Mouse (Mus musculus) midbrain, embryonic 11.5 days (tissue): ENCODE data around the gene Antxr1. TPM values are rescaled to one million over a fixed set of nuclear protein-coding genes. Genes with fewer than 3 reads are reported as not detected.

Experiments used
- ATAC-seq: fragments of 200-750 bp; cut with Nextera tagmentation; 2 replicates; pipeline ENCODE4 v1.8.0; 2017; ENCODE audit warnings: moderate TSS enrichment, moderate library complexity; ENCODE audit not compliant: low FRiP score
- DNase-seq: peaks from one replicate; pipeline ENCODE4 v3.0.0; 2015; ENCODE audit warnings: low spot score; ENCODE audit errors: missing footprints
- H3K27ac ChIP-seq: fragments of 300-500 bp; sonication (generic); 2 replicates; pipeline ENCODE4 v1.5.1; 2014; ENCODE audit warnings: low read depth, low read length
- H3K27me3 ChIP-seq: fragments of 300-500 bp; sonication (generic); 2 replicates; pipeline ENCODE4 v1.6.1; 2014; ENCODE audit warnings: mild to moderate bottlenecking, low read length, moderate library complexity, mixed read lengths; ENCODE audit not compliant: control insufficient read depth, insufficient read depth
- H3K36me3 ChIP-seq: fragments of 300-500 bp; sonication (generic); 2 replicates; pipeline ENCODE4 v1.6.1; 2014; ENCODE audit warnings: mild to moderate bottlenecking, low read length, moderate library complexity, mixed read lengths; ENCODE audit not compliant: control insufficient read depth, insufficient read depth
- H3K4me1 ChIP-seq: fragments of 300-500 bp; sonication (generic); 2 replicates; pipeline ENCODE4 v1.6.1; 2014; ENCODE audit warnings: low read length; ENCODE audit not compliant: control insufficient read depth, insufficient read depth
- H3K4me2 ChIP-seq: fragments of 300-500 bp; sonication (generic); 2 replicates; pipeline ENCODE4 v1.6.1; 2014; ENCODE audit warnings: mild to moderate bottlenecking, moderate library complexity
- H3K4me3 ChIP-seq: fragments of 300-500 bp; sonication (generic); 2 replicates; pipeline ENCODE4 v1.5.1; 2014; ENCODE audit warnings: low read depth, low read length
- H3K9ac ChIP-seq: fragments of 300-500 bp; sonication (generic); 2 replicates; pipeline ENCODE4 v1.6.1; 2014; ENCODE audit warnings: low read length
- H3K9me3 ChIP-seq: fragments of 300-500 bp; sonication (generic); 2 replicates; pipeline ENCODE4 v1.6.1; 2016; ENCODE audit warnings: low read length; ENCODE audit not compliant: control insufficient read depth
- WGBS: fragments of 180-500 bp; shearing (Covaris S2); extraction: QIAGEN DNeasy Blood & Tissue Kit; methylation state at CpG from one replicate; pipeline ENCODE4 v1.1.7; 2014; 5-methylcytosine and 5-hydroxymethylcytosine counted together
- polyA plus RNA-seq: library from polyadenylated mRNA; unstranded; fragments of >200 nt; fragmentation: Nextera tagmentation; extraction: Ambion mirVana; gene quantifications from 2 replicates; pipeline ENCODE4 v1.2.1, GENCODE M21; 2014

Antxr1 gene
- polyA plus RNA-seq, 1 experiment from 2014 or later: 4.9 TPM

GRCm38 (mm10) chr6:87166673-87167305, 168.8 kb downstream of the Antxr1 start:
- WGBS: 90% methylated on average over 12 of the region's 12 CpGs
- H3K27ac ChIP-seq: no peak overlapping the region

GRCm38 (mm10) chr6:87165536-87166311, 169.9 kb downstream of the Antxr1 start:
- no peaks in the 10 kb centered on the region for H3K36me3 ChIP-seq
- no peaks in the 10 kb centered on the region for H3K4me1 ChIP-seq
- H3K27me3 ChIP-seq: no peaks in the 10 kb centered on the region
- WGBS: 79% methylated on average over 8 of the region's 8 CpGs
- no peak overlapping the region for H3K27ac ChIP-seq
- H3K4me3 ChIP-seq: no peak overlapping the region
- no peak overlapping the region for H3K4me2 ChIP-seq
- H3K9ac ChIP-seq: no peak overlapping the region
- no peak for DNase-seq
- no peaks in the 10 kb centered on the region for H3K9me3 ChIP-seq
- no peak for ATAC-seq

More at GRCm38 (mm10) chr6:87166673-87167305, 168.8 kb downstream of the Antxr1 start:
- Histone ChIP-seq H3K36me3 (no peaks in the 10 kb centered on the region), H3K27me3 (no peaks in the 10 kb centered on the region), H3K9ac (no peak overlapping the region), H3K9me3 (no peaks in the 10 kb centered on the region), H3K4me3 (no peak overlapping the region), H3K4me1 (no peaks in the 10 kb centered on the region), H3K4me2 (no peak overlapping the region)
- no peak for ATAC-seq
- no peak for DNase-seq

GRCm38 (mm10) chr6:87161391-87162263, 174.0 kb downstream of the Antxr1 start:
- ATAC-seq (no peak), DNase-seq (no peak)
- Histone ChIP-seq H3K9ac (no peak overlapping the region), H3K4me1 (no peaks in the 10 kb centered on the region), H3K27ac (no peak overlapping the region), H3K36me3 (no peaks in the 10 kb centered on the region), H3K27me3 (no peaks in the 10 kb centered on the region), H3K4me3 (no peak overlapping the region), H3K4me2 (no peak overlapping the region), H3K9me3 (no peaks in the 10 kb centered on the region)
- 87% methylated on average over 12 of the region's 12 CpGs for WGBS

GRCm38 (mm10) chr6:87160196-87160595, 175.4 kb downstream of the Antxr1 start:
- no peak for DNase-seq
- H3K4me1 ChIP-seq: no peaks in the 10 kb centered on the region
- WGBS: 91% methylated on average over 5 of the region's 5 CpGs
- no peak overlapping the region for H3K27ac ChIP-seq
- H3K9me3 ChIP-seq: no peaks in the 10 kb centered on the region
- no peak overlapping the region for H3K9ac ChIP-seq
- H3K4me3 ChIP-seq: no peak overlapping the region
- no peak for ATAC-seq
- H3K4me2 ChIP-seq: no peak overlapping the region
- no peaks in the 10 kb centered on the region for H3K36me3 ChIP-seq
- H3K27me3 ChIP-seq: no peaks in the 10 kb centered on the region

GRCm38 (mm10) chr6:87158062-87158623, 177.5 kb downstream of the Antxr1 start:
- Histone ChIP-seq H3K36me3 (no peaks in the 10 kb centered on the region), H3K9ac (no peak overlapping the region), H3K4me3 (no peak overlapping the region), H3K9me3 (no peaks in the 10 kb centered on the region), H3K27ac (no peak overlapping the region), H3K4me1 (no peaks in the 10 kb centered on the region), H3K4me2 (no peak overlapping the region), H3K27me3 (no peaks in the 10 kb centered on the region)
- ATAC-seq (no peak), DNase-seq (no peak)
- WGBS: 81% methylated on average over 7 of the region's 7 CpGs

- H3K27me3 ChIP-seq: no peaks in the 10 kb centered on the region
- H3K4me1 ChIP-seq: no peaks in the 10 kb centered on the region
- no peak overlapping the region for H3K27ac ChIP-seq
- no peak overlapping the region for H3K4me2 ChIP-seq
- H3K9ac ChIP-seq: no peak overlapping the region
- WGBS: 92% methylated on average over 3 of the region's 3 CpGs
- no peak overlapping the region for H3K4me3 ChIP-seq
- ATAC-seq (no peak), DNase-seq (no peak)
- no peaks in the 10 kb centered on the region for H3K9me3 ChIP-seq
- no peaks in the 10 kb centered on the region; the same call in 1 of the 2 replicates for H3K36me3 ChIP-seq
Measured at GRCm38 (mm10) chr6:87153836-87154235, 181.8 kb downstream of the Antxr1 start.

GRCm38 (mm10) chr6:87153231-87153580, 182.4 kb downstream of the Antxr1 start:
- H3K4me1 ChIP-seq: no peaks in the 10 kb centered on the region
- H3K9ac ChIP-seq: no peak overlapping the region
- no peaks in the 10 kb centered on the region; the same call in 1 of the 2 replicates for H3K36me3 ChIP-seq
- no peak for DNase-seq
- ATAC-seq: no peak
- no peaks in the 10 kb centered on the region for H3K9me3 ChIP-seq
- H3K27ac ChIP-seq: no peak overlapping the region
- H3K4me2 ChIP-seq: no peak overlapping the region
- 94% methylated on average over 7 of the region's 7 CpGs for WGBS
- no peaks in the 10 kb centered on the region for H3K27me3 ChIP-seq
- H3K4me3 ChIP-seq: no peak overlapping the region

GRCm38 (mm10) chr6:87152461-87153230, 183.0 kb downstream of the Antxr1 start:
- Histone ChIP-seq H3K9ac (no peak overlapping the region), H3K4me1 (no peaks in the 10 kb centered on the region), H3K4me3 (no peak overlapping the region), H3K9me3 (no peaks in the 10 kb centered on the region), H3K36me3 (no peaks in the 10 kb centered on the region; the same call in 1 of the 2 replicates), H3K4me2 (no peak overlapping the region), H3K27ac (no peak overlapping the region), H3K27me3 (no peaks in the 10 kb centered on the region)
- no peak for ATAC-seq
- DNase-seq: no peak
- 85% methylated on average over 21 of the region's 21 CpGs for WGBS
